Mouse (Mus musculus) kidney, postnatal 14 days (tissue): ENCODE data around the gene Fam19a2.

Experiments used
- DNase-seq: peaks from one replicate; pipeline ENCODE4 v3.0.0; 2022; ENCODE audit warnings: mixed read lengths

The Fam19a2 gene

DNA sequence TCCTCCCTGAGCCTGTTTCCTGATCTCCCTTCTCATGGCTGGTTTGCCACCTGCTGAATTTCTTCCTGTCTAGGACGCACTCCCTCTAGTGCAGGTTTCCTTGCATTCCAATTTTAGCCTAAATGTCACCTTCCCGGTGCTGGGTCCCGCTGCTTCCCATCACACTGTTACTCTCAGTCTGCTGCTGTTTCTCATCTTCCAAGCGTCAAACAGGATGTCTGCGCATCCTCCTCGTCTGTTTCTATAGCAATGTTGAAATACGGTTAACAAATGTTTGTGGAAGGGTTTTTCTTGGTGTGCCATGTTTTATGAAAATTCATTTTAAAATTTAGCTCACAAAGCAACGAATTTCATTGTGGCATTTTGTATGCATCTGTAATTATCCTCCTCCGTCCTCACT is 131.6 kb downstream of the Fam19a2 start:
- DNase-seq, result no peak

GRCm38 (mm10) chr10:123398136-123398535 is 134.3 kb downstream of the Fam19a2 start:
- DNase-seq, result peak; percentile 16

GRCm38 (mm10) chr10:123401188-123401587 is 137.4 kb downstream of the Fam19a2 start:
- DNase-seq, result no peak

DNA sequence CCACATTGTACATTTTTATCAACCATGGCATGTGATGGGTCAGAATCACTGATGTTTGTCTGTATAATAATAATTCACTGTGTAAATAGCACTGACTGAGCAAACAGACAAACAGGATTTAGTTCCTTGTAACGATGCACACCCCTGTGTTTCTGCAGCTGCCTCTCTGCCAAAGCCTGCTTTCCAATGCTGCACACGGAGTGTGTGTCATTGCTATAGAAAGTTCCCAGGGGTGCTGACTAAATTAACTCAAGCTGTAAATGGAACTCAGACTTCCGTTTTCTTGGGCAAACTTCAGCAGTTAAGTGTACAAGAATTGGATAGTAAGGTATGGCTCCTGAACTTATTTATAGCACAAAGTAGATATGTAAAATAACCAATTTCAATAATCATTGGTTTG is 138.7 kb downstream of the Fam19a2 start:
- DNase-seq, result no peak

- DNase-seq, result no peak
Observed at GRCm38 (mm10) chr10:123414953-123415352, 151.2 kb downstream of the Fam19a2 start.

DNA sequence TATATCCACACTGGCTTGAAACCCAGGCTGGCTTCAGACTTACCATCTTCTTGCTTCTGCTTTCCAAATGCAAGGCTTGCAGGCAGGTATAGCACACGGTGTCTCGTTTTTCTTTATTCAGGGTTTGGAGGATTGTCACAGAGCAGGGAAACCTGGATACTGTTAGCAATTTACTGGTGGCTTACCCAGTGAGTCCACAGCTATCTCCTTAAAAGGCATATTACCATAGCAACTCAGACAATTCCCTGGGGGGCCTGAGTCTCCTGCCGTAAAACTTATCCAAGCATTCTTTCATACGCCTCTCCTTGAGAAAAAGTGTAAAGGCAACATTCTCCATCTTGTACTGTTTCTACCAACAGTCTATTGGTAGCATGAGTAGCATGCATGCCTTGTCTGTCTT is 152.2 kb downstream of the Fam19a2 start:
- no peak for DNase-seq

GRCm38 (mm10) chr10:123418616-123419173 is 154.9 kb downstream of the Fam19a2 start:
- peak; percentile 18 for DNase-seq

- no peak for DNase-seq
Observed at GRCm38 (mm10) chr10:123420249-123420648, 156.5 kb downstream of the Fam19a2 start.

- no peak for DNase-seq
Observed at GRCm38 (mm10) chr10:123424482-123424881, 160.7 kb downstream of the Fam19a2 start.

GRCm38 (mm10) chr10:123426527-123427363 is 162.9 kb downstream of the Fam19a2 start:
- DNase-seq, result no peak

DNA sequence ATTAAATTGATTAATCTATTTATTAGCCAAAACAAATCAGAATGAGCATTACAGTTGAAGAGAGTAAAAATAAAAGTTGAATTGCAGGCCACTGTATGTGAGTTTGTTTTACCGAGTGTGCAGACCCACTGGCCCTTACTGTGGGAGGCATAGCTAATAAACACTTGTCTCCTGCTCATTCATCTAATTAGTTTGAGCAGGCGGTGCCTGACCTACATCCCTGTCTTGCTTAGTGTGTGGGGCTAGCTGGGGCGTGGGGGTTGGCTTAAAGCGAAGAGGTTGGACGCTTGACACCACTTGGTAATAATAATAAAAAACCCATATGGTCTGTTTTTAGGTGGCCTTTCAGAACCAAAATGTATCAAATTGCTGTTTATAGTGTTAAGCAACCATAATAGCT is 167.8 kb downstream of the Fam19a2 start:
- no peak for DNase-seq

DNA sequence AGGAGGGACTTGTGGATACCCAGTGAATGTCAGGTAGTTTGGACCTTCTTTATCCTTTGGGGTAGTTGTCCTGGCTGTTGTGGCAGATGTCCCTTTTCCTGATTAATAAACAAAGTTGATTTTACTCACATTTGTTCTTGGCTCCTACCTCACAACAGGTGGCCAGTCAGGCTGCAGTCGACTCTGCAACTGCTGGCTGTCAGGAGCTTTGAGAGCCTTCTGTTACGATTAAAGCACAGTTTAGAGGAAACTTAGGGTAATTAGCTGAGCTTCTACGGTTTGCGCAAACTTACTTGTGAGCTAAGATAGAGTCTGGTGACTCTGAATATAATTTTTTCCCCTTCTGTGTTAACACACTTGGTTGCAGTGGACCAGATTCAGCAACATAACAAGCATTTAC is 173.8 kb downstream of the Fam19a2 start:
- DNase-seq, result no peak

- DNase-seq, result no peak
Observed at GRCm38 (mm10) chr10:123456800-123457199, 193.0 kb downstream of the Fam19a2 start.

DNA sequence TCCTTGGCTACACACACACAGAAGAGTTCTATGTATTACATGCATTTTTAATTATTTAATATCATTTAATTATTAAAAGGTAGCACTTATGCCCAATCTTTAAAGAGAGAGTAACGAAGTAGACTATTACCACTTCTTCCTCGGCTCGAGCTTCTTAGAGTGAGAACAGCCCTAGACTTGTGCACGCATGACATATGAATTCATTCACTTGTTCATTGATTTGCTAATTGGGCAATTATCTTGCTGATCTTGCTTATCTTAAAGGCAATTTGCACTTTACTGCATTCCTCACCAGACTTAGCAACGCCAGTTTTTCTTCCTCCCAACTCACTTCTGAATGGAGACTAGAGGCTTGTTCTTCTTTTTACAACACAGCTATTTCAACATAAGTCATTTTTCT is 196.7 kb downstream of the Fam19a2 start:
- no peak for DNase-seq

- no peak for DNase-seq
Observed at GRCm38 (mm10) chr10:123462305-123462704, 198.5 kb downstream of the Fam19a2 start.

DNA sequence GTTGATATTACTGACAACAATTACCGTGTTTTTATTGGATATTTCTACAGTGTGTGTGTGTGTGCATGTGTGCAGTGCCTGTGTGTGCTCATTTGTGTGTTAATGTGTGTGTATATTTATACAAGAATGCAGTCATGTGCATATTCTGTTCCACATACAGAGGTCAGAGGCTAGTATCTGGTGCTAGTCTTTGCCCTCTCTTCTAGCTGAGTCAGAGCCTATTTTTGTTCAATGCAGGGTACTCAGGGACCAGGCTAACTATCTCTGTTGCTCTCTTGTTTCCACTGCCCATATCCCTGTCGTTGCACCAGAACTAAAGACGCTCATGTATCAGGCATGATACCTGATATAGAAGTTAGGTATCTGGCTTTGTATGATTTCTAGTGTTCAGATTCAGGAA is 251.0 kb downstream of the Fam19a2 start:
- no peak for DNase-seq

GRCm38 (mm10) chr10:123520613-123521012 is 256.8 kb downstream of the Fam19a2 start:
- DNase-seq, result no peak

GRCm38 (mm10) chr10:123521203-123521602 is 257.4 kb downstream of the Fam19a2 start:
- DNase-seq, result no peak

GRCm38 (mm10) chr10:123525424-123525823 is 261.6 kb downstream of the Fam19a2 start:
- DNase-seq, result no peak

DNA sequence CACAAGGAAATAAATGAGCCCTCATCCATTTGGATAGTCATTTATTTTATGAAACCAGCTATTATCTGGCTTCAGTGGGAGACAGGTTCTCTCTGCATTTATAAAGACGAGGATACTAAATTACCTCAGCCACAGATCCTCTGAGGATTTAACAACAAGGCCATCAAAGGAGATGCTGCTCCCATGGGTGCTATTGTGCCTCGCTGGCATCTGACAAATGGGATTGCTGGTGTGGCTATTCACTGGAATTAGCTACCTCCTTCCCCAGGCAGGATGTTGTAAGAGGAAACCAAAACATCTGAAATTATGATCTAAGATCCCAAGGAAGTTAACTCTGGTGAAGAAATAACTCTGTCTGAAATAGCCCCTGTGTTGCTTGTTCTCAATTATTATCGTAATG is 262.3 kb downstream of the Fam19a2 start:
- no peak for DNase-seq

GRCm38 (mm10) chr10:123536143-123536542 is 272.3 kb downstream of the Fam19a2 start:
- no peak for DNase-seq

DNA sequence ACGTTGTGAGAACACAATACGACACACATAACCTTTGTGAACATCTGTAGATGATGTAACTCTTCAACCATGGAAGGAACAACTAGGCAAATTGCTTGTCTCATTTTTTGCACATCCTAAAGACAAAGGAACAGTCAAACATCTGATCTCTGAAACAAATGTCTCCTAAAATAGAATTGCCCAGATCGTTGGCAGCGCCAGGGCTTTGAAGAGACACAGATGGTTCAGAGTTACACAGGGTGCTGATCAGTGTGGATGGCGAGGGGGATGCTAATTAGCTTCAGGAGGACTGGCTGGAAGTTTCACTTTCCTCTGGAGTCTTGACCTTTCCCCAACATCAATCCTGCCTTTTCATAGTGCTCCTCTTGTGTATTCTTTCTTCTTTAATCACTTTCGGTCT is 284.6 kb downstream of the Fam19a2 start:
- DNase-seq, result no peak

DNA sequence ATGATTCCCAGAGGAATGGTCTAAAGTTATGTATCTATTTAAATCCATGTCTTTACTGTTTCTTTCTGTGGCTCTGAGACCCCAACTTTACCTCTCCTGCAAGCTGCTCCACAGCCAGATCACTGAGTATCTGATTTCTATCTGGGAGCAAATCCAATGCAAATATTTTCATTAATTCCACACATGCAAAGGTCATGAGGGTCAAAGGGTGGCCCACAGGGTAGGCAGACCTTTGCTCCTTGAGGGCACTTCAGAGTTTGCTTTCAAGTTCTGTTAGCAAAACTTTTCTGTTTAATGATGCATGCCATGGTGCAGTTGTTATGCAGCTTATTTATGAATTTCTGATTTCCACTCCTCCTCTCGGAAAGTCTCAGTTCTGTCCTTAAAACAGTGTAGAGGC is 303.9 kb downstream of the Fam19a2 start:
- DNase-seq, result peak; percentile 49

DNA sequence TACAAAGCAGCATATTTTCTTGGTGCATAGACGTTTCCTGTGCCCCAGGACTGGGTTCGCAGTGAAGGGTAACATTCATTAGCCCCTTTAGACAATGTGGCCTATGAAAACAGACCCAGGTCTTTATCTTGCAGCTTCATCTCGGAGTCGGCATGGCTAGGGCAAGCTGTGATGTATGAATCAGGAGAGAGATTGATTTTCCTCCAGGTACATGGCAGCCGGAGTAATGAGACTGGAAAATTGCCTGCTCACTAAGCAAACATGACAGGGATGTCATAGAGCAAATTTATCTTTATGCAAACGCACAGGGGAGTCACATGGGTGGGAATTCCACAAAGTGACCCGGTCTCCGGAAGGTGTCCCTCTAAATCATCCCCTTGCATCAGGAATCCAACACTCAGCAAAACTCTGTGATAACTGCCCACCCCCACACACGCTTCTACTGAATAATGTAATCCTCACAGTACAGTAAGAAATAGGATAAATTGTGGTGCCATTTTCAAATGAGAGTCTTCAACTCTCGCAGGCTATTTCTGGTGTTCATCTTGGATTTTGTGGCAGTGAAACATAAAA is 306.9 kb downstream of the Fam19a2 start:
- DNase-seq, result no peak
